Mouse (Mus musculus): ENCODE data around the gene Nkd2. TPM values are rescaled to one million over a fixed set of nuclear protein-coding genes. Genes with fewer than 3 reads are reported as not detected.

The Nkd2 gene
- polyA plus RNA-seq, 1 experiment = not detected

GRCm38 (mm10) chr13:73842696-73843095 is 4.7 kb downstream of the Nkd2 start:
- no peaks in the 10 kb centered on the region for H3K4me1 ChIP-seq (ENCODE audit: control insufficient read depth, insufficient read depth, low read length)
- no peak for TF ChIP-seq CTCF (IDR thresholded peaks at IDR 0.05; ENCODE audit: low read depth, low read length)
- TF ChIP-seq POLR2A (IDR thresholded peaks at IDR 0.05; ENCODE audit: borderline replicate concordance, low read depth, low read length) = no peak
- H3K4me3 ChIP-seq (ENCODE audit: insufficient read depth, low read length) = no peak overlapping the region
- no peak overlapping the region for H3K27ac ChIP-seq (ENCODE audit: insufficient read depth, low read depth, low read length)

- H3K4me3 ChIP-seq (ENCODE audit: insufficient read depth, low read length) = no peak overlapping the region
- TF ChIP-seq CTCF (IDR thresholded peaks at IDR 0.05; ENCODE audit: low read depth, low read length) (no peak), POLR2A (IDR thresholded peaks at IDR 0.05; ENCODE audit: borderline replicate concordance, low read depth, low read length) (no peak)
- H3K27ac ChIP-seq (ENCODE audit: insufficient read depth, low read depth, low read length) = no peak overlapping the region
- H3K4me1 ChIP-seq (ENCODE audit: control insufficient read depth, insufficient read depth, low read length) = no peaks in the 10 kb centered on the region
Measured at GRCm38 (mm10) chr13:73839740-73840139, 7.7 kb downstream of the Nkd2 start.

GRCm38 (mm10) chr13:73839137-73839548 is 8.3 kb downstream of the Nkd2 start:
- Histone ChIP-seq H3K4me3 (ENCODE audit: insufficient read depth, low read length) (no peak overlapping the region), H3K27ac (ENCODE audit: insufficient read depth, low read depth, low read length) (no peak overlapping the region), H3K4me1 (ENCODE audit: control insufficient read depth, insufficient read depth, low read length) (no peaks in the 10 kb centered on the region)
- TF ChIP-seq CTCF (IDR thresholded peaks at IDR 0.05; ENCODE audit: low read depth, low read length) (no peak), POLR2A (IDR thresholded peaks at IDR 0.05; ENCODE audit: borderline replicate concordance, low read depth, low read length) (no peak)

- no peaks in the 10 kb centered on the region for H3K4me1 ChIP-seq (ENCODE audit: control insufficient read depth, insufficient read depth, low read length)
- H3K27ac ChIP-seq (ENCODE audit: insufficient read depth, low read depth, low read length) = no peak overlapping the region
- no peak overlapping the region for H3K4me3 ChIP-seq (ENCODE audit: insufficient read depth, low read length)
- no peak for TF ChIP-seq CTCF (IDR thresholded peaks at IDR 0.05; ENCODE audit: low read depth, low read length)
- no peak for TF ChIP-seq POLR2A (IDR thresholded peaks at IDR 0.05; ENCODE audit: borderline replicate concordance, low read depth, low read length)
Measured at GRCm38 (mm10) chr13:73837708-73838107, 9.7 kb downstream of the Nkd2 start.

- Histone ChIP-seq H3K4me3 (ENCODE audit: insufficient read depth, low read length) (no peak overlapping the region), H3K4me1 (ENCODE audit: control insufficient read depth, insufficient read depth, low read length) (no peaks in the 10 kb centered on the region), H3K27ac (ENCODE audit: insufficient read depth, low read depth, low read length) (no peak overlapping the region)
- TF ChIP-seq POLR2A (IDR thresholded peaks at IDR 0.05; ENCODE audit: borderline replicate concordance, low read depth, low read length) = no peak
- no peak for TF ChIP-seq CTCF (IDR thresholded peaks at IDR 0.05; ENCODE audit: low read depth, low read length)
Measured at GRCm38 (mm10) chr13:73836491-73836890, 10.9 kb downstream of the Nkd2 start.

- Histone ChIP-seq H3K27ac (ENCODE audit: insufficient read depth, low read depth, low read length) (no peak overlapping the region), H3K4me3 (ENCODE audit: insufficient read depth, low read length) (no peak overlapping the region), H3K4me1 (ENCODE audit: control insufficient read depth, insufficient read depth, low read length) (no peaks in the 10 kb centered on the region)
- no peak for TF ChIP-seq POLR2A (IDR thresholded peaks at IDR 0.05; ENCODE audit: borderline replicate concordance, low read depth, low read length)
- TF ChIP-seq CTCF (IDR thresholded peaks at IDR 0.05; ENCODE audit: low read depth, low read length) = no peak
Measured at GRCm38 (mm10) chr13:73835791-73836190, 11.6 kb downstream of the Nkd2 start.

- H3K4me1 ChIP-seq (ENCODE audit: control insufficient read depth, insufficient read depth, low read length) = no peaks in the 10 kb centered on the region
- TF ChIP-seq CTCF (IDR thresholded peaks at IDR 0.05; ENCODE audit: low read depth, low read length) (no peak), POLR2A (IDR thresholded peaks at IDR 0.05; ENCODE audit: borderline replicate concordance, low read depth, low read length) (no peak)
Measured at GRCm38 (mm10) chr13:73833809-73834208, 13.6 kb downstream of the Nkd2 start.

GRCm38 (mm10) chr13:73831486-73831885 is 15.9 kb downstream of the Nkd2 start:
- TF ChIP-seq POLR2A (IDR thresholded peaks at IDR 0.05; ENCODE audit: borderline replicate concordance, low read depth, low read length) (no peak), CTCF (IDR thresholded peaks at IDR 0.05; ENCODE audit: low read depth, low read length) (no peak)
- no peak overlapping the region for H3K4me3 ChIP-seq (ENCODE audit: insufficient read depth, low read length)
- no peaks in the 10 kb centered on the region for H3K4me1 ChIP-seq (ENCODE audit: control insufficient read depth, insufficient read depth, low read length)
- no peak overlapping the region for H3K27ac ChIP-seq (ENCODE audit: insufficient read depth, low read depth, low read length)

More at GRCm38 (mm10) chr13:73833809-73834208, 13.6 kb downstream of the Nkd2 start:
- Histone ChIP-seq H3K27ac (ENCODE audit: insufficient read depth, low read depth, low read length) (no peak overlapping the region), H3K4me3 (ENCODE audit: insufficient read depth, low read length) (no peak overlapping the region)

- no peak overlapping the region for H3K4me3 ChIP-seq (ENCODE audit: insufficient read depth, low read length)
- H3K27ac ChIP-seq (ENCODE audit: insufficient read depth, low read depth, low read length) = no peak overlapping the region
- no peaks in the 10 kb centered on the region for H3K4me1 ChIP-seq (ENCODE audit: control insufficient read depth, insufficient read depth, low read length)
- TF ChIP-seq CTCF (IDR thresholded peaks at IDR 0.05; ENCODE audit: low read depth, low read length) (no peak), POLR2A (IDR thresholded peaks at IDR 0.05; ENCODE audit: borderline replicate concordance, low read depth, low read length) (no peak)
Measured at GRCm38 (mm10) chr13:73827243-73827642, 20.2 kb downstream of the Nkd2 start.

- Histone ChIP-seq H3K4me3 (ENCODE audit: insufficient read depth, low read length) (no peak overlapping the region), H3K27ac (ENCODE audit: insufficient read depth, low read depth, low read length) (no peak overlapping the region), H3K4me1 (ENCODE audit: control insufficient read depth, insufficient read depth, low read length) (peaks cover 3% of the 10 kb centered on the region; the same call in 1 of the 2 replicates)
- TF ChIP-seq CTCF (IDR thresholded peaks at IDR 0.05; ENCODE audit: low read depth, low read length) = no peak
- no peak for TF ChIP-seq POLR2A (IDR thresholded peaks at IDR 0.05; ENCODE audit: borderline replicate concordance, low read depth, low read length)
Measured at GRCm38 (mm10) chr13:73823711-73824110, 23.7 kb downstream of the Nkd2 start.

All from bone marrow macrophage, adult 2 months (primary cell).